Mouse (Mus musculus) neural tube, embryonic 10.5 days (tissue): ENCODE data around the gene Mdp1.

Experiments
- DNase-seq: peaks from one replicate; pipeline ENCODE4 v3.0.0-alpha.2; 2017; ENCODE audit warnings: low spot score; ENCODE audit errors: extremely low spot score

The Mdp1 gene

DNA sequence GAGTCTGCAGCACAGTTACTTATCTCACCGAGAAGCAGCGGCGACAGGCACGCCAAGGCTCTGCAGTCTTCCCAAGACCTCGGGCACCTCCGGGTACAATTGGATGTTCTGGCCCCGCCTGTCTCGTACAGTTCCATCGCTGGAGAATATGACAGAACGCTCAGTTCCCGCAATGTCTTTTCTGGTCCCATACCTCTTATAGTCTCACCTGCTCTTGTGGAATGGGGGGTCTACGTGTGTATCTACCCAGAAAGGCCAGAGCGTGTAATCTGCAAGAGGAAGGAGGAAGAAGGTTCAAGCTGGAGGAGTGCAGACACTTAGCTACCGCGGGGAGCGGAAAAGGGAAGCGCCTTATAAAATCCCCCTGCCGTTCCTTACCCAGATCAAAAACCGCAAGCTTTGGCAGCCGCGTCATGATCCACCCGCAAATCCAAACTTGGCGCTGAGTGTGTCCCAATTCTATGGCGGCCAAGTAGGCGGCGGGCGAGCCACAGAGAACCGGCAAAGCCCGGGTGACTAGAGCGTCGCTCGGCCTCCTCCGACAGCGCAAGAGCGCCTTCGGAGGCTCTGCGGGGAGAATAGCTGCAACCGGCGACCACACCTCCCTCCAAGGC lies at the start of gene Mdp1:
Mdp1 (minus strand) TSS at position 549 of the 614 bp plus-strand sequence.
- peak; percentile 77 for DNase-seq

DNA sequence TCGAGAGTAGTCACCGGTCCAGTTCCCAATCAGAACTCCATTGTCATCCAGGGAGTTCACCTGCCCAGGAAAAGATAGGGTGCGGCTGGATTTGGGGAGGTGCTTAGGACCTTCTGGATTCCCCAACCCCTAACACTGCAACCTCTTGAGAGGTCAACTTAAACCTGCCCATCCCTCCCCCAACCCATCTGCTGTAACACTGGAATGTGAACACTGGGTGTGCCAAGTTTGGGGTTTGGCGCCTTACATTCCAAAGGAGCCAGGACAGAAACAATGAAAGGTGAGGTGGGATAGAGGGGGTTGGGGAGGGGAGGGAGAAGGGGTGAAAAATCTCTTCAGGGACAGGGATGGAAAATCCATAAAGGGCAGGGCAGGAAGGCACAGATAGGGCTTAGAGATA lies 49.2 kb upstream of the Mdp1 start:
- DNase-seq, result no peak

DNA sequence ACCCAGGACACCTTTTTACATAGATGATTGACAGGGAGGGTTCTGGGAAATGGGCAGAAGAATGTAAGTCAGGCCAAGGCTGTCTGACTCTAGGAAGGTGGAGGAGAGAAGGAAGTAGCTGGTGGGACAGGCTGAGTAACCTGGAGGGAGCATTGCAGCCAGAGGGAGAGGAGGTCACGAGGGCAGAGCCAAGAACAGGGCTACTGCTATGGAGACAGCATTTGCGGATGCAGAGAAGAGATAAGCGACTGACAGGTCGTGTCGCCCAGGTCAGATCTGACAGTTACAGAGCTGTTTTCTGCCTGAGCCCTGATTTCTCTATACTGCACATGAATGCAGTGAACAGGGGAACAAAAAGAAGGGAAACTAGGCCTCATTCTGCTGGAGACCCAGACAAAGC lies 47.1 kb upstream of the Mdp1 start:
- no peak for DNase-seq

DNA sequence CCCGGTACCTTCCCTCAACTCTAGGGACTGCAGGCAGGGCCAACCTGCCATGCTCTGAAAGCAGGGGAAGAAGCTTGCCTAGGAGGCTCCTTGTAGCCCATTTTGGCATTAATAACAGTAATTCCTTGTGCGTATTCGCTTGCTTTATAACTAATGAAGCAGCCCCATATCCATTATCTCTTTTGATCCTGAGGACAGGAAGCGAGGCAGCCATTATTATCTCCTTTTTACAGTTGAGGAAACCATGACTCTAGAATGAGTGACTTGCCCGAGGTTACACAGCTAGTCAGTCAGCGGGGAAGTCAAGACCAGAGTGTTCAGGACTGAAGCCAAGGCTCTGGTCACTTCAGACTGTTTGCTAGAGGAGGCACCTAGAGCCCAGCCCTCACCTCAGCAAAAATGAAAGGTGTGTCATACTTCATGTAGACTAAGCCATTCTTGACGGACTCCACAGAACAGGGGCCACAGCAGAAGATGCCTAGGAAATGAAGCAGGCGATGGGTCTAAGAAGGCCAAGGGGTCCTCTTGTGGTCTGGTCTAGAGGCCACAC lies 45.8 kb upstream of the Mdp1 start:
- DNase-seq, result no peak

DNA sequence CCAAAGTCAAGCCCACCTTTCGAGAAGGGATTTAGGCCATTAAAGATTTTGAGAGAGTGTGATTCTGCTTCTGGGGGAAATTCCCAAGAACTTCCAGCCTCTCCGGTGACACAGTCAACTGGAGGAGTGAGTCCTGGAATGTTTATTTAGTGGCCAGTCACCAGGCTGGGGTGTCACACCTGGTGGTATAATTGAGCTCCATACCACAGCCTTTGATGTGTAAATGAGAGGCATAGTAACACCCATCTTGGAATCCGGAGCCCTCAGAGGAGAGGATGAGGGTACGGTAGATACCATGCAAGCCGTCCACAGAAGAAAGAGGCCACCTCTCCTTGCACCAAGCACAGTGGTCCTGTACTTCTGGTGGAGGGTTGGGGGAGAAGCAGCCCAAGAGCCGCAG lies 42.5 kb upstream of the Mdp1 start:
- DNase-seq, result no peak

DNA sequence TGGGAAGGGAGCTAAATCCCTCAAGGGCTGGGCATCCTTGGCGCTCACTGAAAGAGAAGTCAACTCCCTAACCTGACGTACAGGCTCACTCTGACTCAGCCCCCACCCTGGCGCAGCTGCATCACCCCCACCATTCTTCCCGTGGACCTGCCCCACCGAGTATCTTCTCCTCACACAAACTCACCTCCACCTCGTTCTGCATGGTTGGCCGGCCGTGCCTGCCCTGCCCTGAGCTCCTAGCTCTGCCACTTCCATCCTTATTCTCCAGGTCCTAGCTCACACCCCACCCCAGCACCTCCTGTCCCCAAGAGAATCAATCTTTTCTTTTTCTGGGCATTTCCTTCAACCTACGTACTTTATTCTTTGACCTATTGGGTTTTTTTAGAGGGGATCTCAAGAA lies 40.8 kb upstream of the Mdp1 start:
- DNase-seq, result no peak

DNA sequence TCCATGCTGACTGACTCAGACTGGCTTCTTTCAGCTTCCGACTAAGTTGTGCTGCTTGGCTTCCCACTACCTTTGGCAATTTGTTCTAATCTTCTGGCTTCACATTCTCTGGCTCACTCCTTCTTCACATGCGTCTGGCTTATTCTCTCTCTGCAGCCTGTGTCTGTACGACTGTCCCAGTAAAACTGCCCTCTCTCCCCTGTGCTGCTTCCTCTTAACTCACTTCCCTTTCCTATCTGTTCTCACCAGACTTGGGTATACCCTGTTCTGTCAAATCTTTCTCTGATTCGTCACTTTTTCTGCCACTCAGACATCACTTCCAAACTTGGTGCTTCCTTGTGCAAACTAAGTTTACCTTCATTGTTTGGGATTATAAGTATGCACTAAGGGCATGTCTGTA lies 36.9 kb upstream of the Mdp1 start:
- DNase-seq, result no peak

DNA sequence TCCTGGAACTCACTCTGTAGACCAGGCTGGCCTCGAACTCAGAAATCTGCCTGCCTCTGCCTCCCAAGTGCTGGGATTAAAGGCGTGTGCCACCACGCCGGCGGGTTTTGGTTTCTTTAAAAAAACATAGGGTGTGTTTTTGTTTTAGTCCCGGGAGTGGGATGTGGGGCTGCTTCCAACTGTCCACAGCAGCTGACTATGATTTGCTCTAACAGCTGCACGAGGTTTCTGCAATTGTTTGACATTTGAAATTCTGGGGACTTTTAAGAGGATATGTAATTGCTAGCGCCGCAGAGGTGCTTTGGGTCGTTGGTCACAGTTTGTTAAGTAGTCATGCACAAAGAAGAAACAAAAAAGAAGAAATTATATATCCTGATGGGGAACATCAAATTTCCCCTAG lies 29.1 kb upstream of the Mdp1 start:
- DNase-seq, result no peak

DNA sequence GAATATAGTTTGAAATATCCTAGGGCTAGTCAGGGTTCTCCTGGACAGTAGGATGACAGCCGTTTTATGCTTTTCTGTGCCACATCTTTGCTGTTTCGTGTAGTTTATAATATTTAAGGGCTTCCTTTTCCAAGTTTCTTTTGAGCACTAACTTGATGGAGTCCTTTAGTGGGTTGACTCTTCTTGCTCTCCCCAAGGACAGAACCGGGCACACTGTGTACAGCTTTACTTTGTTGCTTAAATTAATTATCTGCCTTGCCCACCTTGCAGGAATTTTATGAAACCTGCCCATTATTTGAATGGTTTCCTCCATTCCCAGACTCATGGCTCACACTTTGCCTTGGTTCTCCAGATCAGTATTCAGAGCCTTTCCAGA lies 21.8 kb upstream of the Mdp1 start:
- no peak for DNase-seq

DNA sequence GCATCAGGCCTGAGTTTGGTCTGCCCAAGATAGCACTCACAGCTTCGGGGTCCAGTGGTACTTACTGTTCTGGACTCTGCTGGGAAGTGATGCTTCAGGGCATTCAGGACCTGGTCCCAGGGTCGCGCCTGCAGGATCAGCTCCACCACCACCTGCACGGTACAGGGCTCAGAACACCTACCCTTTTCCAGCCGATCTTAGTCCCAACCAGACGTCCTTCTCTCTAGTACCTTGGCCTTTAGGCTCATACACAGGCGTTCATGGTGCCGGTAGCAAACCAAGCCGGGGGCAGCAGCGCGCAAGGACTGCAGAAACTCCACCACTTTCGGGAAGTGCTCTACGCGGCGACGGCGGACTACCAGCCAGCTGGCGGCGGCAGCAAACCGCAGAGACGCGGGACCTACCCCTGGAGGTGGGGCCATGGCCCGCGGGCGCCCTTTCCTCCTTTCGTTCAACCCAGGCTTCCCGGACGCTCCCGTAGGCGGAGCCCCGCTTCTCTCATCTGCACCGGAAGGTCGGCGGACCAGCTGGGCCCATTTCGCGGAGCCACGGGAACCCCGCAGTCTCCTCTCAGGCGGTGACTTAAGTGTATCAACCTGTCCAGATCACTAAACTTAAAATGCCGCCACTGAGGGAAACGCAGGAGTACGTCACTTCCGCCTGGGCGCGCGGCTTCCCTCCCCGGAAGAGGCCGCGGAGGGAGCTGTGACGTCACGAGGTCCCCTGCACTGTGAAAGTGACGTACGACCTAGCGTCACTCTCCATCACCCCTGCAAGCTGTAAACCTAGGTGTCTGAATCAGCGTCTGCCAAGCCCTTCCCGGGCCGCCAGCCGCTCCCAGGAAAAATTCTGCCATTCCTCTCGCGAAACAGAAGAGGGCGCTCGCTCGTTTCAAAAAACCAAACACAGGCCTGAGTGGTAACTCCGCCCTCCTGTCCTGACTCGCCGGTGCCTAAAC lies 21.1 kb upstream of the Mdp1 start, which contains the start of gene Tinf2:
Tinf2 (minus strand) TSS at position 661 of the 958 bp plus-strand sequence.
- peak; percentile 97 for DNase-seq

DNA sequence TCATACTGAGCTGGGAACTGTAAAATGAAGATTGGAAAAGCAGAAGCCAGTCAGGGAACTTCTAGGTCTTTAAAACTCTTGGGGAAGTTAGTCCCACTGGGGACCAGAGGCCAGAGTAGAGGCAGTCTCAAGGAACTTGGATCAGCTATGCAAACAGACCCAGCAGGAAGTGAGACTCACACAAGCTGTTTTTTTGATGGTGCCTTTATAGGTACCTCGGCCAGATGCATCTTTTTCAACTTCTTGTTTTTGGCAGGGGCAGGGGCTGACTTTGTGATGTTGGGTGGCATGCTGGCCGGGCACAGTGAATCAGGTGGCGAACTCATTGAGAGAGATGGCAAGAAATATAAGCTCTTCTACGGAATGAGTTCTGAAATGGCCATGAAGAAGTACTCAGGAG lies 17.3 kb upstream of the Mdp1 start:
- DNase-seq, result no peak

DNA sequence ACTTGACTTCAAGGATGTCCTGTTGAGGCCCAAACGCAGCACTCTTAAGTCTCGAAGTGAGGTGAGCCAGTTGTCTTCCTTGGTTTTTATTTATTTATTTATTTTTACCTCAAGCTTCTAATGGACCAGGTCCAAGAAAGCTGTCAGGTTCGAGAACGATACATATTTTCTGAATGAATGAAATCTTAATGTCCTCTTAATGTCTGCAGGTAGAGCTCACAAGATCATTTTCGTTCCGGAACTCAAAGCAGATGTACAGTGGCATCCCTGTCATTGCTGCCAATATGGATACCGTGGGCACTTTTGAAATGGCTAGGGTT lies 12.4 kb upstream of the Mdp1 start:
- DNase-seq, result no peak

DNA sequence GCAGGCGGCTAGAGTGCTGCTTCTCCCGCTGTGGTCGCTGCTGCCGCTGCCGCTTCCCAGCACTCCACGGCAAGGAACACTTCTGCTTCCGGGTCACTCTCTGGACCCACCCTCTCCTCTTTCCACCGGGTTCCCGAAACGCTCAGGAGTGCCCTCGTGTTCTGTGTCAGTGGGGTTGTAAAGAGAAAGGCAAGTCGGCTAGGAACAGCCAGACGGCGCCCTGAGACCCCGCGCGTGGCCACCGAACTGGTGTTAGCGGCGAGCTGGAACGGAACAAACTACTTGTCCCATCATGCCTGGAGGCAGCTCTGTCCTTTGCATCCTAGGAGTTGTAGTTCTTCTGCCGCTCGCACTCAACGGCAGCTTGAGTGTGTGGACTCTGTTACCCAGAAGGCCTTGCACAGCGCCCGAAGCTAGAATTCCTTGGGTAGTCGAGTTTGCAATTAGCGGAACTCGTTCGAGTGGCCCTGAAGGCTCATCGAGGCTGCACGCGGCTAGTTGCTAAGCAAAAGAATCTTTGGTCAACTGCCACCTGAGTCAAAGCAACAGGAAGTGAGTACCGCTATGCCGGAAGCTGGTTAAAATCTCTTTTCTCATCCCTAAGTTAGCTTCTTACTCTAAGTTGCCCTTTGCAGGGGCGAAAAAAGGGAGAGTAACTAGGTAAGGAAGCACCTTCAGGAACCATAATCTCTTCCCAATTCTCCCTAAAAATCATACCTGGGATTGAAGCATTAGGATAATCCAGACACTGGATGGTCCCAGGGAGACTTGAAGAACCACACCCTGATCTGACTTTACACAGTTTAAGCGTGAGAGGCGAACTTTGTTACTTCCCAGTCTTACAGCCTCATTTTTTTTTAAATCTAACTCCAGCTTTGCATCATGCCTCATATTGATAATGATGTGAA lies 11.8 kb upstream of the Mdp1 start, which contains the start of the genes Gmpr2 and Nedd8:
Gmpr2 (plus strand) TSS at position 109 of the 908 bp plus-strand sequence.
Nedd8 (minus strand) TSS at position 292 of the 908 bp plus-strand sequence.
- peak; percentile 90 for DNase-seq

DNA sequence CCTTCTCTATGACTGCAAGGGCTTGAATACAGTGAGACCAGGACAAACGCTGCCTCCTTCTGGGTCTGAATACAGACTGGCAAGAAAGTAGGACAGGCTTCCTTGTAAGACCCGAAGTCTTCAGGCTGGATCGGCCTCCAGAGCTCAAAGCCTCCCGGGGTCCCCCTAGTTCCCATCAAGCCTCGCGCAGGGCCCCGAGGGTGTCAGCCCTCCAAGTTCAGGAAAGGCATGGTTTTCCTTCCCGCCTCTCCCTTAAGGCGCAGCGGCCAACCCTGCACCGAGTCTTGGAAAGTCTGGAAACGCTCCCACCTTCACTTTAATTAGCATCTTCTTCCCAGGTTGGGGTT lies 11.2 kb upstream of the Mdp1 start:
- DNase-seq, result no peak

DNA sequence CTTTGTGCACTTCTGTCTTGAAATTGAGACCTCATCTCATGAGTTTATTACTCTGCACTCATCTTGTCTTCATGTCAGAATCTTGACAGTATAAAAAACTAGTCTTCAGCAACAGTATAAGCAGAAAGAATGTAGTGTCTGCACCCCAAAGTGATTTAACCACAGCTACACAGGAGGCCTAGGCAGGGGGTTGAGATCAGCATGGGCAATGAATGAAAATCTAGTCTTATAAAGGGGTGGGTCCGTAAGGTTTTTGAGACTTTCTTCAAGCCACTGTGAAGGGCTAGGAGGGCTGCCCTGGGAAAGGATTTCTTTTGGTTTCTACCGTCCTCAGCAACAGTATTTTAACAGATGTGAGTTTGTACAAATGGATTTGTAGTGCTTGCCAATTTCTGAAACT lies 328 bp upstream of the Mdp1 start:
- no peak for DNase-seq

DNA sequence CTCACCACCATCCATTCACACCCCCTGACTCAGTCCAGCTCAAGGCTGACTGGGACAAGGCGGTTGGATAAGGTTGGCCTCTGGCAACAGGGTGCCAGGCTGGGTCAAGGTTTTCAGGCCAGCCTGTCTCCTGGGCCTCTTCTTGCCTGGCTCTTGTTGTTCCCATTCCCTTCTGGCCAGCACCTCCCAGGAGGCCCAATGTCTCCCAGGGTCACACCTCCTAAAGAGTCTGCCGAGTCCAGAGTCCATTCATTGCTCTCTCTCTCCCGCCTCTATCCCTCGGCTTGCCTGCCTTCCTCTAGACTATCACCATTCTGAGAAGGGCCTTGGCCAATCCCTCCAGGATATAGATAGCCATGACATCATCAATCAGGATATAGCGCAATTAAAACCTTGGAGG lies 2.3 kb downstream of the Mdp1 start:
- no peak for DNase-seq

DNA sequence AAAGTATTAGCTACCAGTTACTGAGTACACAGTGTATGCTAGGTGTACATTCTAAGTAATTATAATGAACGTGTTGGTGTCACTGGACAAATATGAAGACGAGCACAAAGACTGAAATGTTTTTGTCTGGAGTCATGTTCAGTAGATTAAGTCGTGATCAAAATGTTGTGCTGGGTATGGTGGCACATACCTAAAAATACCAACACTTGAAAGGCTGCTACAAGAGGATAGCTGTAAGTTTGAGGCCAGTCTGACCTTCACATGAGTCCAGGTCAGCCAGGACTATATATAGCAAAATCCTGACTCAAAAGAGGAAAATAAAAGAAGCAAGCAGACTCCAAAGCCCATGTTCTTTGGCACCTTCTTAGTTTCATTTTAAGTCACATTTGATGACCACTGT lies 3.4 kb downstream of the Mdp1 start:
- DNase-seq, result no peak

DNA sequence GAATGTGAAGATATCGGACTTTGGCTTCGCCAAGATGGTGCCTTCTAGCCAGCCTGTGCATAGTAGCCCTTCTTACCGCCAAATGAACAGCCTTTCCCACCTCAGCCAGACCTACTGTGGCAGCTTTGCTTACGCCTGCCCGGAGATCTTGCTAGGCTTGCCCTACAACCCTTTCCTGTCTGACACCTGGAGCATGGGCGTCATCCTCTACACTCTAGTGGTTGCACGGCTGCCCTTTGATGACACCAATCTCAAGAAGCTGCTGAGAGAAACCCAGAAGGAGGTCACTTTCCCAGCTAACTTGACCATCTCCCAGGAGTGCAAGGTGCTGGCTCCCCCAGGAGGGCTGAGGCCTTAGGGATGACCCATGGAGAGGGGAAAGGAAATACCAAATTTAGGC lies 8.8 kb downstream of the Mdp1 start:
- no peak for DNase-seq

DNA sequence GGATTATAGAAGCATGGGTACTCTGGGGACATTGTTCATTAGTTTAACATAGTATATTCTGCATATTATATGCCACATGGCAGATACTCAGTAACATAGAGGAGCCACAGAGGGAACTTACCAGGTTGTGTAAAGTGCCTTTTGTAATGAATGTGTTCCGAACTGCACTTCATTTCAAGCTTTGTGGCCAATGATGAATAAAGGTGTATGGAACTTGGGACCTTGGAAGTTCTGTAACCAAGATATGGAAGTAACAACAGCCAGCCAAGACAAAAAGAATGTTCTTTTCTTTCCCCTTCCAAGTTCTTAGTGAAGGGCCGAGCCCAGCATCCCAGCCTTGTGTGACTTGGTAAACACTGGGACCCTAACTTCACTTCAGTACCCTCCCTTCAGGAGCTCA lies 10.4 kb downstream of the Mdp1 start, which contains the start of gene Tssk4:
Tssk4 (plus strand) TSS at position 301 of the 400 bp plus-strand sequence.
- no peak for DNase-seq

DNA sequence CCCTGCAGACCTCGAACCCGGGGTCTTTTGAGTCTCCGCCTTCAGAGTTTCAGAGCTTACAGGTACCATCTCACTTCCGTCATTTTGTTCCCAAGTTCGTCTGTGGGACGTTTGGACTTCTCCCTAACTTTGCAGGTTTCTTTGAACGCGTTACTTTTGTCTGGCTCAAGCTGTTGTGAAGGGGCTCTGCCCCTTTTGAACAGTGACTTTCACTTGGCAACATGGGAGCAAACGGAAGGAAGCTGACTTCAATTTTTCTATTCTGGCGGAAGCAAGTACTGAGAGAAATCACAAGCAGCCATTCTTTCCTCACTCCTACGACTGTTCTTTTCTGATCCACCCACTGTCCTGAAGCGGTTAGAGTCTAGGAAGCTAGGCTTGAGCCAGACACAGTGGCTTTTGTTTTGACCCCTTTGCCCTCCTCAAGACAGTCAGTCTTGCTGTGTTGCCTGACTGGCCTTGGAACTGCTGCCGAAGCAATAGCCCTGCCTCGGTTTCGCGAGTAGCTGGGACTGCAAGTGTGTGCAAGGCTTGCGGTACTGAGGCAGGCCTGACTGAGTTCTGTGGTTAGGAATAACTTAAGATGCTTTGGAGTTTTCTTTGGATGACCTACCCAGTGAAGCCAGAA lies 15.9 kb downstream of the Mdp1 start:
- peak; percentile 22 for DNase-seq
